Mouse (Mus musculus): Measurements from ENCODE around the gene Sntb2. TPM values are rescaled to one million over a fixed set of nuclear protein-coding genes. Genes with fewer than 3 reads are reported as not detected.
"Not testable (repeated sequence)": the region's sequence is repeated elsewhere in the genome, so short reads cannot be mapped to it uniquely, and the experiment has no call there.

Gene Sntb2
- polyA plus RNA-seq, 1 experiment: 6.8 TPM

DNA sequence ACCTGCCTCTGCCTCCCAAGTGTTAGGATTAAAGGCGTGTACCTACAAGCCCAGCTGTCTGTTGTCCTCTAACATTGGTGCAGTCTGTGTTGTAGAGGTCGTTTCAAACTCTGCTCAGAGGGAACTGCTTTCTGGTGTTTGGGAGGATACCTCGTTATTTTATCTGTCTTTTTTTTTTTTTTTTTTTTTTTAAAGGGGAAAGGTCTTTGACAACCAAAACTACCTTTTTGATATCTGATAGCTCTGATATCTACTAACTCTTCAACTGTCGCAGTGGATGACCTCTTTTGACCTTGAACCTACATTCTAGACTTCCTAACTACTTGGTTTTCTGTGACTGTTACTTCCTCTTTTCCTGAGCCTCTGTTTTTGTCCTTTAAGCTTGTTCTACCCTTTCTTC is 29.0 kb downstream of the Sntb2 start:
- no peak for DNase-seq (ENCODE audit: extremely low spot score in 1 of 2, low spot score in 1 of 2)

- no peak for DNase-seq (ENCODE audit: extremely low spot score in 1 of 2, low spot score in 1 of 2)
Measured at GRCm38 (mm10) chr8:106969964-106970363, 34.4 kb downstream of the Sntb2 start.

DNA sequence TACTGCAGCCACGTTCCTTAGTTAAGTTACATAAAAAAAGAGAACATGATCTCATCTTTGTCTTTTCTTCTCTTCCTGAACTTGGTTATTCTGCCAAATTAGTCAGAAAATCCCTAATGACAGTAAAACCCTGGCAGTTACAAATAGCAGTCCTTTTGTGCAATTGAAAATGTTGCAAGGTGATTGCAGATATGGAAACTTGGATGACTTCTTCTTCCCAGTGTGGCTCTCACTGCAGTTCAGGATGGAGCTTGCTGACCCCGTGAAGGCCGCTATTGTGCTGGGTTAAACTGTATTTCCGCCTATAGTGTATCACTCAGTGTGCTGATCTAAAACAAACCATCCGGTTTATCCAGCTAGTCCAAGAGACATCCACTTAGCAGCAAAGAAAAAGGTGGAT is 36.4 kb downstream of the Sntb2 start:
- DNase-seq (ENCODE audit: extremely low spot score in 1 of 2, low spot score in 1 of 2): no peak

DNA sequence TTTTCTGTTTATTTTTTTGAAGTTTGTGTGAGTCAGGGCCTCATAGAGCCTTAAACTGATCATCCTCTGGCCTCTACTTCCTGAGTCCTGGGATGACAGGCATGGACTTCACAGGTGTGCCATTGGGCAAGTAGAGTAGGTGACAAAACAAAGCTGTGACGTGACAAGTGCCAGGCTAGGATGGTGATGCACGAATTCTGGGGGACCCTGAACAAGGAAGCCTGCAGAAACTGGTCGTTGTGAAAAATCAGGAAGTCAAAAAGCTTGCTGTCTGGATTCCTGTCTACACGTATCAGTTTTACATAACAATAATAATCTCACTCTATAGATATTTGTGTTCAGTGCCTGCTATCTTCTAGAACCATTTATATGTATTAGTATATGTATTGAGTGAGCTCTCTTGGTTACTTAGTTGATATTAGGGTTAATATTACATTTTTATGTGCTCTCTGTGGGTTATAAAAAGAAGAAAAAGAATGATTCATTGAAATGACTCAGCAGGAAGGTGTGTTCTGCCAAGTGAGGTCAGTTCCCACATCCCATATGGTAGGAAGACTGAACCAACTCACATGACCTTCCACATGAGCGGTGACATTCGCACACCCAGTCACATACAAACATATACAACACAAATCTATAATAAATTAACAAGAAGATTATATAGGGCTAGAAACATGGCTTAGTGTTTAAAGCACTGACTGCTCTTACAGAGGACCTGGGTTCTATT is 37.2 kb downstream of the Sntb2 start:
- DNase-seq (ENCODE audit: extremely low spot score in 1 of 2, low spot score in 1 of 2): no peak

GRCm38 (mm10) chr8:106973526-106973925 is 38.0 kb downstream of the Sntb2 start:
- DNase-seq (ENCODE audit: extremely low spot score in 1 of 2, low spot score in 1 of 2): not testable (repeated sequence)

- no peak for DNase-seq (ENCODE audit: extremely low spot score in 1 of 2, low spot score in 1 of 2)
Measured at GRCm38 (mm10) chr8:106974754-106975153, 39.2 kb downstream of the Sntb2 start.

GRCm38 (mm10) chr8:106975764-106976163 is 40.2 kb downstream of the Sntb2 start:
- DNase-seq (ENCODE audit: extremely low spot score in 1 of 2, low spot score in 1 of 2): no peak

GRCm38 (mm10) chr8:106976436-106976835 is 40.9 kb downstream of the Sntb2 start:
- DNase-seq (ENCODE audit: extremely low spot score in 1 of 2, low spot score in 1 of 2): no peak

DNA sequence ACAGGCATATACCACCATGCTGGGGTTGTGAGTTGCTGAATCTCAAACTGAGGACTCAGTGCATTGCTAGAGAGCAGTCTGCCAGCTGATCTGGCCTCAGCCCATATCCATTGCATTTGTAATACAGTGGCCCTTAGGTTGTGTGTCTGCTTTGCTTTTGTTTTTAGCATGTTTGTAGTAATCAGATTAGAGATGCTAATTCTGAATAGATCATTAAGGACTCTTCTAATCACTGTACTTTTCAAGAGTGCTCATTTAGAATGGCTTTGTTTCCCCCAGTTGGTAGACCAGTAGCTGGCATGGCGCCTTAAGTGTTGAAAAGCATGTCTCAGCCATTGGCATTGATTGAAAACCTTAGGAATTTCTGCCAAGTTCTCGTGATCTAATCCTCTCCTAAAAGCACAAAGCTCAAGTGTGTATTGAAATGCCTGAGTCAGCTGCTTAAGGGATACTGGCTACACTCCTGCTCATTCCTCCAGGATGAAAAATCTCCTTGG is 43.3 kb downstream of the Sntb2 start:
- DNase-seq (ENCODE audit: extremely low spot score in 1 of 2, low spot score in 1 of 2): peak in 1 of 2 experiments; percentile 56

DNA sequence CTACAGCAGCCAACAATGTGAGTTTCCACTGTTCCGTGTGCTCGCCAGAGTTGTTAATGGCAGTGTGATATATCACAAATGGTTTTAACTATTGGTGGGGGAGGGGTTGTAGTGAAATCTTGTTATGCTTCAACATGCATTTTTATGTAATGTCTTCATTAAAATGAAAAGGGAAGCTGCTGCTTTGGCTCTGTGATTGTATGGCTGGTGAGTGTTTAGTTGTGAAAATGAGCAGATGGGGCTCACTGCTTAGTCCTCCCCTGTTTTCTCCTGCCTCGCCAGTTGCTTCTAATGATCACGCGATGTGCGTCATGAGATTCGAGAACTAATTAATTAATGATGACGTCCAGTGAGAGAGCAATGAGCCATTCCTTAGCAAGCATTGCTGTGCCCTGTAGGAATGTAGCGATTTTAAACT is 49.9 kb downstream of the Sntb2 start:
- DNase-seq (ENCODE audit: extremely low spot score in 1 of 2, low spot score in 1 of 2): peak in 1 of 2 experiments; percentile 20

DNA sequence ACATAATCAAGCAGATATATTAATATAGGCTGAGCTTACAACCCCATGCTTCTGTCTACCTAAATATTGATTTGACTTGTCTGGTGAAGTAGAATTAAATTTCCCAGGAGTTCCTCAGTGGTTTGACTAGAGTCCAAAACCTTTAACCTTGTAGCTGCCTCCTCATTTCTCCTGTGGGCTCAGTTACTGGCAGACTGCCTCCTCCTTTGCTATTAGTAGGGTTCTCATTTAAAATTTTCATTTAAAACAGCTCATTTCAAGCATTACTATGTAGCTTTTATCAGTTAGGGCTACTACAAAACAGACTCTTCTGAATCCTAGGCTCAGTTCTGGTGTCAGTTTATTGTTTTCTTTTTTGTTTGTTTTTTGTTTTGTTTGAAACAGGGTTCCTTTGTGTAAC is 50.4 kb downstream of the Sntb2 start:
- no peak for DNase-seq (ENCODE audit: extremely low spot score in 1 of 2, low spot score in 1 of 2)

- no peak for DNase-seq (ENCODE audit: extremely low spot score in 1 of 2, low spot score in 1 of 2)
Measured at GRCm38 (mm10) chr8:106987557-106987956, 52.0 kb downstream of the Sntb2 start.

- DNase-seq (ENCODE audit: extremely low spot score in 1 of 2, low spot score in 1 of 2): peak in 1 of 2 experiments; percentile 40
Measured at GRCm38 (mm10) chr8:106991393-106991792, 55.8 kb downstream of the Sntb2 start.

- DNase-seq (ENCODE audit: extremely low spot score in 1 of 2, low spot score in 1 of 2): not testable (repeated sequence)
Measured at GRCm38 (mm10) chr8:106996339-106996738, 60.8 kb downstream of the Sntb2 start.

DNA sequence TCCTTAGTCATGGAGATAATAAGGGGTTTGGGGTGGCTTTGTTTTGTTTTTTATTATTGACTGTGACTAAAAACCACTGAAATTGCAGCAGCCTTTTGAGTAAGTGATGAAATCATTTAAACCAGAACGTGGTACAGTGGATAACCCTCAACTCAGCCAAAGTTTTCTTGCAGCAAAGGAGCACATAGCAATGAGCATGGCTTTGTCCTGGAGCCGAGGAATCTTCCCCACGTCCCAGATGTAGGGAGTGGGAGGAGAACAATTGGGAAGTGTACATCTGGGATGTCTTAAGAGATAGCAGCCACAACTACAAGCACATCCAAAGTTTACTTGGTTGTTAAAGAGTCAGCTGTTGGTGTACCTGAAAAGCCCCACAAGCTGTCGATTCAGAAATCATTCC is 61.9 kb downstream of the Sntb2 start:
- DNase-seq (ENCODE audit: extremely low spot score in 1 of 2, low spot score in 1 of 2): no peak

GRCm38 (mm10) chr8:106999068-106999467 is 63.5 kb downstream of the Sntb2 start:
- DNase-seq (ENCODE audit: extremely low spot score in 1 of 2, low spot score in 1 of 2): no peak

GRCm38 (mm10) chr8:107002532-107002931 is 67.0 kb downstream of the Sntb2 start:
- DNase-seq (ENCODE audit: extremely low spot score in 1 of 2, low spot score in 1 of 2): peak; percentile 78 to 95

- DNase-seq (ENCODE audit: extremely low spot score in 1 of 2, low spot score in 1 of 2): peak; percentile 38 to 60
Measured at GRCm38 (mm10) chr8:107007795-107008194, 72.2 kb downstream of the Sntb2 start.

DNA sequence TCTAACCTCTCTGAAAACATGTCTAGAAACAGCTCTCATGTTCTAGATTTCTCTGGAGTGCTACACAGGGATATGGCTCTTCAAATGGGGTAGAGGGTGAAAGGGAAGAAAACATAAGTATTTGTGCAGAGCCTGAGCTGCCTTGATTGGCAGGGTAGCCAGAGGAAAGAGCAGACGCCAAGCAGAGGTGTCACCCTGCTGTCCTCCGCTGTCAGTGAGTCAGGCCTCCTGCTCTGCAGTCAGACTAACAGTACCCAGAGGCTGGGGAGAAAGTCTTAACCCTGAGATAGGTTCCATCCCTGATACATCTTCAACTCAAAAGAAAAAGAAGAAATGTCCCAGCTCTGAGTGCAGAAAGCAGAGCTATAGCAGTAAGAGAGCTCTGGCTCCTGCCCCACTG is 77.1 kb downstream of the Sntb2 start:
- DNase-seq (ENCODE audit: extremely low spot score in 1 of 2, low spot score in 1 of 2): no peak

DNA sequence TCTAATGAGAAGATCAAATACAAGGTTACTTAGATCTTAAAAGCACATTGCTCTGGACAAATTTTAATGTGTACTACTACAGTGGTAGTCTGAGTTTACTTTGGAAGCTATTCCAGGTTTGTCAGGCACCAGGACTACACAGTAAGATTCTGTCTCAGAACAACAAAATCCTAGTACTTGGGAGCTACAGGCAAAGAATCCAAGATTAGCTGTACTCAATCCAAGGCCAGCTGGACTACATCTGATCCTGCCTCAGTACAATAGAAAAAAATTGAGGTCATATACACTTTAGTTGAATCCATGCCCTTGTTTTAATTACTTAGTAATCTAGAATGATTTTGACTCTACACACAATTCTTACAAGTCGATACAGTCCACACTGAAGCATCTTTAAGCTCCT is 79.4 kb downstream of the Sntb2 start:
- no peak for DNase-seq (ENCODE audit: extremely low spot score in 1 of 2, low spot score in 1 of 2)

GRCm38 (mm10) chr8:107023479-107023878 is 87.9 kb downstream of the Sntb2 start:
- no peak for DNase-seq (ENCODE audit: extremely low spot score in 1 of 2, low spot score in 1 of 2)

- DNase-seq (ENCODE audit: extremely low spot score in 1 of 2, low spot score in 1 of 2): no peak
Measured at GRCm38 (mm10) chr8:107029310-107029709, 93.8 kb downstream of the Sntb2 start.

Measured in frontal cortex, adult 2 months (tissue).